Mouse (Mus musculus) layer of hippocampus, postnatal 10 days (tissue): ENCODE data around the gene Psd4. TPM values are rescaled to one million over a fixed set of nuclear protein-coding genes. Genes with fewer than 3 reads are reported as not detected.
A peak's percentile ranks its signal among the peaks of the same experiment; 100 is the strongest.

ENCODE experiments used
- DNase-seq, 2 experiments: peaks; one replicate each; pipeline ENCODE4 v3.0.0; 2021; ENCODE audit warnings: low spot score in 2 of 2
- total RNA-seq, 2 experiments: library from RNA; stranded (reverse); gene quantifications; 2 replicates each; pipeline ENCODE4 v1.2.3; 2021

Psd4 gene
- total RNA-seq, 2 experiments from 2014 or later, result 1.5 to 1.8 TPM

GRCm38 (mm10) chr2:24427866-24428675 is 60.7 kb downstream of the Psd4 start:
- DNase-seq, result peak in 1 of 2 experiments; percentile 16

- no peak for DNase-seq
Measured at GRCm38 (mm10) chr2:24429806-24430205, 62.4 kb downstream of the Psd4 start.

GRCm38 (mm10) chr2:24434670-24435069 is 67.3 kb downstream of the Psd4 start:
- DNase-seq, result no peak

GRCm38 (mm10) chr2:24435699-24436098 is 68.3 kb downstream of the Psd4 start:
- DNase-seq, result no peak

- no peak for DNase-seq
Measured at GRCm38 (mm10) chr2:24440056-24440455, 72.7 kb downstream of the Psd4 start.

GRCm38 (mm10) chr2:24441899-24442298 is 74.5 kb downstream of the Psd4 start:
- DNase-seq, result no peak

- DNase-seq, result no peak
Measured at GRCm38 (mm10) chr2:24442303-24442925, 75.0 kb downstream of the Psd4 start.

- no peak for DNase-seq
Measured at GRCm38 (mm10) chr2:24443256-24443790, 75.9 kb downstream of the Psd4 start.

- DNase-seq, result no peak
Measured at GRCm38 (mm10) chr2:24449111-24449510, 81.7 kb downstream of the Psd4 start.

- DNase-seq, result no peak
Measured at GRCm38 (mm10) chr2:24453206-24453605, 85.8 kb downstream of the Psd4 start.

GRCm38 (mm10) chr2:24454429-24455011 is 87.1 kb downstream of the Psd4 start:
- DNase-seq, result no peak

GRCm38 (mm10) chr2:24455057-24455855 is 87.9 kb downstream of the Psd4 start:
- DNase-seq, result no peak

GRCm38 (mm10) chr2:24456841-24457240 is 89.5 kb downstream of the Psd4 start:
- DNase-seq, result no peak

GRCm38 (mm10) chr2:24460112-24460807 is 92.9 kb downstream of the Psd4 start:
- no peak for DNase-seq

GRCm38 (mm10) chr2:24460808-24461127 is 93.4 kb downstream of the Psd4 start:
- no peak for DNase-seq

Other genes with a start within 250 kb of the Psd4 start
- not detected for gene Il1f8, start 214.4 kb upstream of the Psd4 start, total RNA-seq
- gene Il1f9, start 181.1 kb upstream of the Psd4 start, total RNA-seq, result not detected
- not detected for gene Il1f6, start 152.2 kb upstream of the Psd4 start, total RNA-seq
- gene Il1f5, start 90.6 kb upstream of the Psd4 start, total RNA-seq, result not detected
- gene Il1f10, start 76.4 kb upstream of the Psd4 start, total RNA-seq, result not detected
- not detected for gene Il1rn, start 30.7 kb upstream of the Psd4 start, total RNA-seq
- not detected for gene Pax8, start 108.0 kb downstream of the Psd4 start, total RNA-seq